Mouse (Mus musculus): ENCODE data around the gene Snx8. TPM values are rescaled to one million over a fixed set of nuclear protein-coding genes. Genes with fewer than 3 reads are reported as not detected.

Gene Snx8
- polyA plus RNA-seq, 1 experiment from 2014 or later: 12.9 TPM

GRCm38 (mm10) chr5:140339836-140340235 lies 49.2 kb downstream of the Snx8 start:
- H3K27me3 ChIP-seq (ENCODE audit: control insufficient read depth, insufficient read depth, low read length): no peaks in the 10 kb centered on the region
- H3K27ac ChIP-seq (ENCODE audit: low read depth, low read length): no peak overlapping the region
- peaks cover 47% of the 10 kb centered on the region; the same call in 1 of the 2 replicates for H3K36me3 ChIP-seq (ENCODE audit: control insufficient read depth, insufficient read depth, low read length)
- 94% methylated on average over 3 of the region's 3 CpGs for WGBS
- ATAC-seq (ENCODE audit: low FRiP score, low TSS enrichment): no peak
- no peaks in the 10 kb centered on the region for H3K9me3 ChIP-seq (ENCODE audit: control insufficient read depth, low read length)
- no peak overlapping the region for H3K9ac ChIP-seq (ENCODE audit: low read depth, low read length)
- H3K4me3 ChIP-seq (ENCODE audit: low read length): no peak overlapping the region
- H3K4me2 ChIP-seq (replicated peaks; ENCODE audit: low read depth, low read length): no peak overlapping the region
- H3K4me1 ChIP-seq (ENCODE audit: control insufficient read depth, insufficient read depth, low read length): no peaks in the 10 kb centered on the region

- Histone ChIP-seq H3K9ac (ENCODE audit: low read depth, low read length) (no peak overlapping the region), H3K9me3 (ENCODE audit: control insufficient read depth, low read length) (no peaks in the 10 kb centered on the region), H3K4me1 (ENCODE audit: control insufficient read depth, insufficient read depth, low read length) (no peaks in the 10 kb centered on the region), H3K36me3 (ENCODE audit: control insufficient read depth, insufficient read depth, low read length) (peaks cover 37% of the 10 kb centered on the region; the same call in 1 of the 2 replicates), H3K27me3 (ENCODE audit: control insufficient read depth, insufficient read depth, low read length) (no peaks in the 10 kb centered on the region), H3K4me2 (replicated peaks; ENCODE audit: low read depth, low read length) (no peak overlapping the region), H3K27ac (ENCODE audit: low read depth, low read length) (no peak overlapping the region), H3K4me3 (ENCODE audit: low read length) (no peak overlapping the region)
- 96% methylated on average over 4 of the region's 4 CpGs for WGBS
- no peak for ATAC-seq (ENCODE audit: low FRiP score, low TSS enrichment)
These were observed 50.3 kb downstream of the Snx8 start for GRCm38 (mm10) chr5:140338779-140339178.

GRCm38 (mm10) chr5:140336680-140337079 lies 52.4 kb downstream of the Snx8 start:
- WGBS: 84% methylated on average over 1 of the region's 1 CpGs
- peaks cover 36% of the 10 kb centered on the region; the same call in 1 of the 2 replicates for H3K36me3 ChIP-seq (ENCODE audit: control insufficient read depth, insufficient read depth, low read length)

GRCm38 (mm10) chr5:140333631-140334030 lies 55.4 kb downstream of the Snx8 start:
- no peak overlapping the region for H3K9ac ChIP-seq (ENCODE audit: low read depth, low read length)
- peaks cover 13% of the 10 kb centered on the region; the same call in 1 of the 2 replicates for H3K36me3 ChIP-seq (ENCODE audit: control insufficient read depth, insufficient read depth, low read length)
- H3K4me1 ChIP-seq (ENCODE audit: control insufficient read depth, insufficient read depth, low read length): peaks cover 6% of the 10 kb centered on the region; the same call in 1 of the 2 replicates
- H3K27ac ChIP-seq (ENCODE audit: low read depth, low read length): no peak overlapping the region
- H3K9me3 ChIP-seq (ENCODE audit: control insufficient read depth, low read length): no peaks in the 10 kb centered on the region
- no peak for ATAC-seq (ENCODE audit: low FRiP score, low TSS enrichment)
- WGBS: 52% methylated on average over 2 of the region's 2 CpGs
- H3K4me2 ChIP-seq (replicated peaks; ENCODE audit: low read depth, low read length): no peak overlapping the region
- no peaks in the 10 kb centered on the region for H3K27me3 ChIP-seq (ENCODE audit: control insufficient read depth, insufficient read depth, low read length)
- no peak overlapping the region for H3K4me3 ChIP-seq (ENCODE audit: low read length)

More at GRCm38 (mm10) chr5:140336680-140337079, 52.4 kb downstream of the Snx8 start:
- Histone ChIP-seq H3K27ac (ENCODE audit: low read depth, low read length) (no peak overlapping the region), H3K9ac (ENCODE audit: low read depth, low read length) (no peak overlapping the region), H3K9me3 (ENCODE audit: control insufficient read depth, low read length) (no peaks in the 10 kb centered on the region), H3K4me1 (ENCODE audit: control insufficient read depth, insufficient read depth, low read length) (no peaks in the 10 kb centered on the region), H3K4me3 (ENCODE audit: low read length) (no peak overlapping the region), H3K4me2 (replicated peaks; ENCODE audit: low read depth, low read length) (no peak overlapping the region), H3K27me3 (ENCODE audit: control insufficient read depth, insufficient read depth, low read length) (no peaks in the 10 kb centered on the region)
- no peak for ATAC-seq (ENCODE audit: low FRiP score, low TSS enrichment)

DNA sequence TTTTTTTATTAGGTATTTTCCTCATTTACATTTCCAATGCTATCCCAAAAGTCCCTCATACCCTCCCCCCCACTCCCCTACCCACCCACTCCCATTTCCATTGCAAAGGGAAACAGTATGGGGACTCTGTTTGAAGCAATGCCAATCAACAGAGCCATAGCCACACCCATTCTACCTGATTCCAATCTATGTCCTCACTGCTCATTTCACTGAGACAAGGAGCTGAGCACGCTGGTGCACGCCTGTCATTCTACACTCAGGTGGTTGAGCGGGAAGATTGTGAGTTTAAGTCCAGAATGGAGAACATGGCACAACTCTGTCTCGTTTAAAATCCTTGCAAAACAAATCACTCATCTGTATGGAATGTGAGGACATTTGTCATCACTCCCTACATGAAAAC lies 56.5 kb downstream of the Snx8 start:
- H3K27ac ChIP-seq (ENCODE audit: low read depth, low read length): no peak overlapping the region
- ATAC-seq (ENCODE audit: low FRiP score, low TSS enrichment): no peak
- no peak overlapping the region; the same call in 1 of the 2 replicates for H3K4me3 ChIP-seq (ENCODE audit: low read length)
- H3K27me3 ChIP-seq (ENCODE audit: control insufficient read depth, insufficient read depth, low read length): no peaks in the 10 kb centered on the region
- peaks cover 14% of the 10 kb centered on the region for H3K36me3 ChIP-seq (ENCODE audit: control insufficient read depth, insufficient read depth, low read length)
- H3K9ac ChIP-seq (ENCODE audit: low read depth, low read length): no peak overlapping the region
- H3K9me3 ChIP-seq (ENCODE audit: control insufficient read depth, low read length): no peaks in the 10 kb centered on the region
- 59% methylated on average over 4 of the region's 4 CpGs for WGBS
- H3K4me1 ChIP-seq (ENCODE audit: control insufficient read depth, insufficient read depth, low read length): peaks cover 6% of the 10 kb centered on the region; the same call in 1 of the 2 replicates
- H3K4me2 ChIP-seq (replicated peaks; ENCODE audit: low read depth, low read length): peak overlapping the region; percentile 87

DNA sequence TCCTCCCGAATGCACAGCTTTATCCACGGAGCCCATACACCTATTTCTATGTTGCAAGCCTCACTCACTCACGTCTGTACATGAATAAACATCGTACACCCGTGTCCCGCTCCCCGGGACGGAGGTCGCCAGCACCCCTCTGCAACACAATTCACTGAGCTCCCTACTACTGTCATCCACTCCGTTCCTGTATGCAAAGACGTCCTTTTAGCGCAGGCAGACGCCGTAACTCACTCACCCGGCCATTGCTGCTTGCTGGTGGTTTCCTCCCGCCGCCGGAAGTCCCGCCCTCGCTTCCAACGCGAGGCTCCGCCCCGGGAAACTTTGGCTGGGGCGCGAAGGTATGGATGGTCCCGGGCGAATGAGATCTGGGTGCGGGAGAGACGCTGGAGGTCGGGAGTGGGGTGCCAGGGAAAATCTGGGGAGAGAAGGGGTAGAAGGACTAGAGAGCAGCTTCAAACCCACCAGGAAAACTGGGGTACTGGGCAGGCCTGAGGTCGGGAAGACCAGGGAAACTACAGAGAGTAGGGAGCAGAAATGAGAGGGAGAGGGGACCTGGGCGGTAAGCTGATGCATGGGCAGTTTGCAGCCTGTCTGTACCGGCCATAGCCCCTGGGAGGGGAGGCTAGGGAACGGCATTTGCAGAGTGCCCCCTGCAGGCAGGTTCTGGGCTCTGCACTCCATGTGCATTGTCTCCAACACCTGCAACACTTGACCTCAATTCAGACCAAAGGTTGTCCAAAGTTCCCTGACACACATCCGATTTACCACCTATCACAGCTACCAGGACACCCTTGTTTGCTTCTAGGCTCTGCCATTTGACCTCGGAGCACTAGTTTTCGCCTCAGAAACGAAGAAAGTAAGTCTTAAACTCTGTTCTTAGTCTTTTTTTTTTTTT lies 57.2 kb downstream of the Snx8 start, which contains the start of gene Mrm2:
TSS of gene Mrm2 (minus strand) at position 284 of the 898 bp plus-strand sequence.
- Histone ChIP-seq H3K4me3 (ENCODE audit: low read length) (peak within 1 kb of the TSS; percentile 75), H3K4me2 (replicated peaks; ENCODE audit: low read depth, low read length) (peak within 1 kb of the TSS; percentile 87), H3K27ac (ENCODE audit: low read depth, low read length) (peak within 1 kb of the TSS; percentile 92), H3K4me1 (ENCODE audit: control insufficient read depth, insufficient read depth, low read length) (peaks cover 6% of the 10 kb centered on the region; the same call in 1 of the 2 replicates), H3K9ac (ENCODE audit: low read depth, low read length) (peak within 1 kb of the TSS; percentile 85), H3K9me3 (ENCODE audit: control insufficient read depth, low read length) (no peaks in the 10 kb centered on the region), H3K27me3 (ENCODE audit: control insufficient read depth, insufficient read depth, low read length) (no peaks in the 10 kb centered on the region), H3K36me3 (ENCODE audit: control insufficient read depth, insufficient read depth, low read length) (peaks cover 14% of the 10 kb centered on the region)
- ATAC-seq (ENCODE audit: low FRiP score, low TSS enrichment): peak; percentile 91
- 1% methylated on average over 39 of the region's 39 CpGs for WGBS

DNA sequence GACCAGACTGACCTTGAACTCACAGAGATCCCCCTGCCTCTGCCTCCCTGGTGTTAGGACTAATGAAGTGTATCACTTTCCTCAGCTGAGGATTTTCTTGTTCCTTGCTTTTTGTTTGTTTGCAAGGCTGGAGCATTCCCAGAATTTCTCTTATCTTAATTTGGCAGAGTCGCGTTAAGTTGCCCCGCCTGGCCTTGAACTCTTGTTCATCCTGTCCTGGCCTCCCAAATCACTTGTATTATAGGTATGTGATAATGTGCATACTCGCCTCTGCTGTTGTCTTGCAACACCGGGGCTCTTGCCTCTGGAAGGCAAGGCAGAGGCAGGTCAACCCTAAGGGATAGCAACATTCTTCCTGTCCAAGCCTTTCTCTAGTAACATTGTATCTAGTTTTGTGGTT lies 65.0 kb downstream of the Snx8 start:
- peaks cover 12% of the 10 kb centered on the region for H3K36me3 ChIP-seq (ENCODE audit: control insufficient read depth, insufficient read depth, low read length)
- H3K4me1 ChIP-seq (ENCODE audit: control insufficient read depth, insufficient read depth, low read length): peaks cover 4% of the 10 kb centered on the region; the same call in 1 of the 2 replicates
- H3K4me3 ChIP-seq (ENCODE audit: low read length): no peak overlapping the region
- H3K27me3 ChIP-seq (ENCODE audit: control insufficient read depth, insufficient read depth, low read length): no peaks in the 10 kb centered on the region
- 91% methylated on average over 5 of the region's 5 CpGs for WGBS
- no peak overlapping the region for H3K9ac ChIP-seq (ENCODE audit: low read depth, low read length)
- ATAC-seq (ENCODE audit: low FRiP score, low TSS enrichment): no peak
- no peak overlapping the region for H3K4me2 ChIP-seq (replicated peaks; ENCODE audit: low read depth, low read length)
- H3K27ac ChIP-seq (ENCODE audit: low read depth, low read length): no peak overlapping the region
- no peaks in the 10 kb centered on the region for H3K9me3 ChIP-seq (ENCODE audit: control insufficient read depth, low read length)

GRCm38 (mm10) chr5:140321756-140322575 lies 67.1 kb downstream of the Snx8 start:
- Histone ChIP-seq H3K27ac (ENCODE audit: low read depth, low read length) (peak overlapping the region; percentile 69), H3K27me3 (ENCODE audit: control insufficient read depth, insufficient read depth, low read length) (no peaks in the 10 kb centered on the region), H3K9ac (ENCODE audit: low read depth, low read length) (peak overlapping the region; percentile 98), H3K4me2 (replicated peaks; ENCODE audit: low read depth, low read length) (peak overlapping the region; percentile 70), H3K9me3 (ENCODE audit: control insufficient read depth, low read length) (no peaks in the 10 kb centered on the region), H3K4me3 (ENCODE audit: low read length) (peak overlapping the region; percentile 95), H3K4me1 (ENCODE audit: control insufficient read depth, insufficient read depth, low read length) (peaks cover 4% of the 10 kb centered on the region; the same call in 1 of the 2 replicates), H3K36me3 (ENCODE audit: control insufficient read depth, insufficient read depth, low read length) (no peaks in the 10 kb centered on the region; the same call in 1 of the 2 replicates)
- WGBS: 2% methylated on average over 17 of the region's 17 CpGs
- ATAC-seq (ENCODE audit: low FRiP score, low TSS enrichment): no peak; the same call in 1 of the 2 replicates
